Mouse (Mus musculus) lung, adult 2 months (tissue): ENCODE data around the gene Arhgap10. TPM values are rescaled to one million over a fixed set of nuclear protein-coding genes. Genes with fewer than 3 reads are reported as not detected.

Experiments used
- DNase-seq: peaks from one replicate; pipeline ENCODE4 v3.0.0; 2022
- H3K4me1 ChIP-seq: fragments of 200-500 bp; 2 replicates; pipeline ENCODE4 v1.6.1; 2011; ENCODE audit warnings: low read length; ENCODE audit not compliant: control insufficient read depth, insufficient read depth
- H3K4me3 ChIP-seq: fragments of 200-500 bp; replicated peaks from 2 replicates; pipeline ENCODE3; 2011; ENCODE audit warnings: low read depth, mild to moderate bottlenecking, control low read depth, low read length; ENCODE audit errors: extremely low read depth
- CTCF ChIP-seq: fragments of 200-500 bp; IDR thresholded peaks from 2 replicates; pipeline ENCODE4 v1.5.1; 2011; ENCODE audit warnings: mild to moderate bottlenecking, low read length, control low read depth; ENCODE audit not compliant: insufficient read depth
- POLR2A ChIP-seq: fragments of 200-500 bp; IDR thresholded peaks from 2 replicates; pipeline ENCODE4 v1.6.1; 2011; ENCODE audit warnings: low read depth, mild to moderate bottlenecking, control low read depth, low read length, borderline replicate concordance; ENCODE audit errors: extremely low read depth
- WGBS: fragments of 180-500 bp; shearing (Covaris S2); methylation state at CpG from one replicate; pipeline ENCODE4 v1.1.7; 2018; 5-methylcytosine and 5-hydroxymethylcytosine counted together
- polyA plus RNA-seq: library from polyadenylated mRNA; depleted of rRNA; stranded (reverse); fragments of >200 nt; gene quantifications from 2 replicates; pipeline ENCODE4 v1.2.3, GENCODE M21; 2012

Arhgap10 gene
- polyA plus RNA-seq, 1 experiment, result 11.2 TPM

- no peak for DNase-seq
- no peaks in the 10 kb centered on the region for H3K4me1 ChIP-seq
- WGBS, result 88% methylated on average over 5 of the region's 5 CpGs
- no peak for TF ChIP-seq POLR2A
- no peak overlapping the region for H3K4me3 ChIP-seq
Observed at GRCm38 (mm10) chr8:77451052-77451451, 66.7 kb downstream of the Arhgap10 start.

- Histone ChIP-seq H3K4me1 (peaks cover 5% of the 10 kb centered on the region), H3K4me3 (no peak overlapping the region)
- no peak for DNase-seq
- WGBS, result 98% methylated on average over 12 of the region's 12 CpGs
- TF ChIP-seq CTCF (no peak), POLR2A (no peak)
Observed at GRCm38 (mm10) chr8:77446294-77446693, 71.5 kb downstream of the Arhgap10 start.

GRCm38 (mm10) chr8:77445642-77446041 lies 72.1 kb downstream of the Arhgap10 start:
- H3K4me3 ChIP-seq, result no peak overlapping the region
- peaks cover 5% of the 10 kb centered on the region for H3K4me1 ChIP-seq
- no peak for TF ChIP-seq POLR2A
- no peak for TF ChIP-seq CTCF
- no peak for DNase-seq
- WGBS, result 90% methylated on average over 3 of the region's 3 CpGs

- 32% methylated on average over 10 of the region's 10 CpGs for WGBS
- H3K4me1 ChIP-seq, result peaks cover 5% of the 10 kb centered on the region
- no peak overlapping the region for H3K4me3 ChIP-seq
- no peak for DNase-seq
- TF ChIP-seq POLR2A (no peak), CTCF (no peak)
Observed at GRCm38 (mm10) chr8:77444166-77444870, 73.4 kb downstream of the Arhgap10 start.

GRCm38 (mm10) chr8:77442452-77442851 lies 75.3 kb downstream of the Arhgap10 start:
- WGBS, result 74% methylated on average over 7 of the region's 7 CpGs

GRCm38 (mm10) chr8:77440913-77441312 lies 76.8 kb downstream of the Arhgap10 start:
- DNase-seq, result no peak
- WGBS, result 72% methylated on average over 9 of the region's 9 CpGs
- TF ChIP-seq POLR2A (no peak), CTCF (no peak)
- Histone ChIP-seq H3K4me1 (peaks cover 8% of the 10 kb centered on the region), H3K4me3 (no peak overlapping the region)

More at GRCm38 (mm10) chr8:77442452-77442851, 75.3 kb downstream of the Arhgap10 start:
- no peak for DNase-seq
- Histone ChIP-seq H3K4me1 (peaks cover 8% of the 10 kb centered on the region), H3K4me3 (no peak overlapping the region)
- no peak for TF ChIP-seq POLR2A
- no peak for TF ChIP-seq CTCF

GRCm38 (mm10) chr8:77440324-77440880 lies 77.4 kb downstream of the Arhgap10 start:
- DNase-seq, result no peak
- H3K4me3 ChIP-seq, result no peak overlapping the region
- peaks cover 8% of the 10 kb centered on the region for H3K4me1 ChIP-seq
- TF ChIP-seq POLR2A, result no peak
- peak; percentile 35 for TF ChIP-seq CTCF
- WGBS, result 83% methylated on average over 6 of the region's 6 CpGs

- H3K4me1 ChIP-seq, result peaks cover 6% of the 10 kb centered on the region
- no peak for TF ChIP-seq POLR2A
- TF ChIP-seq CTCF, result no peak
- no peak for DNase-seq
- 93% methylated on average over 2 of the region's 2 CpGs for WGBS
- no peak overlapping the region for H3K4me3 ChIP-seq
Observed at GRCm38 (mm10) chr8:77439670-77440069, 78.1 kb downstream of the Arhgap10 start.

GRCm38 (mm10) chr8:77437807-77438493 lies 79.8 kb downstream of the Arhgap10 start:
- TF ChIP-seq POLR2A, result no peak
- no peak for TF ChIP-seq CTCF
- Histone ChIP-seq H3K4me1 (peaks cover 5% of the 10 kb centered on the region), H3K4me3 (no peak overlapping the region)
- no peak for DNase-seq
- WGBS, result 52% methylated on average over 9 of the region's 9 CpGs
